In genomic region chr2:167239262-167239661, GRCm38 (mm10) we compare ENCODE assay signal across 10 mouse cellular contexts. TPM values are rescaled to one million over a fixed set of nuclear protein-coding genes. Genes with fewer than 3 reads are reported as not detected.
DNase-seq lines count a peak whose midpoint lies in the region; ATAC-seq and TF ChIP-seq lines count a peak whose summit lies in the region.
"Had no signal": no experiment of that assay in that cellular context is flagged by ENCODE, and none has a peak within 500 bp of the region (broad histone marks: within the 10 kb centered on the region; RNA-seq: fewer than 3 reads in every experiment).

No protein-coding gene starts in this region.

- no peak for TF ChIP-seq CTCF in gastrocnemius, adult 2 months (IDR thresholded peaks at IDR 0.05)
- no peak for TF ChIP-seq CTCF in lung, adult 2 months (IDR thresholded peaks at IDR 0.05; ENCODE audit: insufficient read depth, low read length)
- no peak for TF ChIP-seq CTCF in cerebellum, adult 2 months (IDR thresholded peaks at IDR 0.05; ENCODE audit: borderline replicate concordance, insufficient read depth, low read depth, low read length)

- DNase-seq in gastrocnemius, adult 2 months: no peak
- no peak for DNase-seq in gastrocnemius, adult 8-10 months (ENCODE audit: low spot score in 2 of 2)
- no peak for DNase-seq in lung, adult 2 months
- no peak for DNase-seq in lung, postnatal 25 days (ENCODE audit: low spot score)
- peak; percentile 51 for DNase-seq in forelimb bud, embryonic 11.5 days (ENCODE audit: low read depth, low spot score)
- DNase-seq in c-Kit-positive CD71-positive TER-119-positive erythroid progenitor cells, embryonic 14.5 days (ENCODE audit: low spot score): no peak
- no peak for DNase-seq in cerebellum, adult 2 months
- DNase-seq: right cerebral cortex, adult 18-20 months had no signal

- H3K4me2 ChIP-seq in neural tube, embryonic 14.5 days (ENCODE audit: low read depth, low read length): peak overlapping the region; percentile 16; the same call in 1 of the 2 replicates

- peak overlapping the region; percentile 64 for H3K27ac ChIP-seq in gastrocnemius, adult 2 months
- no peak overlapping the region for H3K27ac ChIP-seq in neural tube, embryonic 14.5 days (ENCODE audit: low read depth, low read length)
- no peak overlapping the region for H3K27ac ChIP-seq in cerebellum, adult 2 months (ENCODE audit: insufficient read depth, low read length)
- H3K27ac ChIP-seq: layer of hippocampus, adult 2 months had no signal

- no peak for TF ChIP-seq POLR2A in lung, adult 2 months (IDR thresholded peaks at IDR 0.05; ENCODE audit: borderline replicate concordance, extremely low read depth, low read depth, low read length)
- TF ChIP-seq POLR2A in cerebellum, adult 2 months (IDR thresholded peaks at IDR 0.05; ENCODE audit: borderline replicate concordance, insufficient read depth, low read length): no peak

- peak overlapping the region; percentile 70 for H3K4me3 ChIP-seq in gastrocnemius, adult 2 months
- H3K4me3 ChIP-seq in lung, adult 2 months (replicated peaks; ENCODE audit: extremely low read depth, low read depth, low read length): peak overlapping the region; percentile 51
- H3K4me3 ChIP-seq in neural tube, embryonic 14.5 days (ENCODE audit: low read depth, low read length): no peak overlapping the region
- H3K4me3 ChIP-seq in cerebellum, adult 2 months (replicated peaks; ENCODE audit: insufficient read depth, low read depth, low read length): no peak overlapping the region

- no peaks in the 10 kb centered on the region for H3K4me1 ChIP-seq in lung, adult 2 months (ENCODE audit: control insufficient read depth, insufficient read depth, low read length)
- peaks cover 5% of the 10 kb centered on the region; the same call in 1 of the 2 replicates for H3K4me1 ChIP-seq in neural tube, embryonic 14.5 days (ENCODE audit: control insufficient read depth, insufficient read depth, low read length)
- peaks cover 3% of the 10 kb centered on the region; the same call in 1 of the 2 replicates for H3K4me1 ChIP-seq in cerebellum, adult 2 months (ENCODE audit: control insufficient read depth, insufficient read depth, low read length)

- no peak overlapping the region for H3K9ac ChIP-seq in neural tube, embryonic 14.5 days (replicated peaks; ENCODE audit: low read depth, low read length)

- 35% methylated on average over 12 of the region's 12 CpGs for WGBS in lung, adult 2 months
- 37% methylated on average over 12 of the region's 12 CpGs for WGBS in neural tube, embryonic 14.5 days
- WGBS in cerebellum, adult 2 months: 73% methylated on average over 12 of the region's 12 CpGs

- intact Hi-C loops in gastrocnemius, adult 2 months (cut with DNase I): no loop called here

- no peaks in the 10 kb centered on the region for H3K9me3 ChIP-seq in neural tube, embryonic 14.5 days (ENCODE audit: control insufficient read depth, low read length)

- ATAC-seq in neural tube, embryonic 14.5 days (ENCODE audit: low read depth): no peak

- H3K36me3 ChIP-seq in neural tube, embryonic 14.5 days (ENCODE audit: control insufficient read depth, insufficient read depth, low read length): no peaks in the 10 kb centered on the region

- H3K27me3 ChIP-seq in neural tube, embryonic 14.5 days (ENCODE audit: control insufficient read depth, insufficient read depth, low read length): no peaks in the 10 kb centered on the region
- H3K27me3 ChIP-seq in cerebellum, adult 2 months (ENCODE audit: control insufficient read depth, insufficient read depth, low read length): peaks cover 8% of the 10 kb centered on the region

RNA-seq across cellular contexts. Expression of gene Ptgis, which starts 1.1 kb away (rescaled TPM):
- total RNA-seq in gastrocnemius, adult 2 months (2021): 1 to 10 TPM; 1.7 to 5.2 TPM
- total RNA-seq in gastrocnemius, adult 8-10 months (2022): 1 to 10 TPM; 1.1 to 3.3 (median 1.9) TPM
- polyA plus RNA-seq in lung, adult 2 months (2012; rRNA removed): 105 and 162 TPM in 2 replicates
- polyA plus RNA-seq in neural tube, embryonic 14.5 days (2014; fragmentation: Nextera tagmentation; extraction: Ambion mirVana): 1.9 and 5.9 TPM in 2 replicates
- 1.8 and 2.0 TPM in 2 replicates for polyA plus RNA-seq in cerebellum, adult 2 months (2012; rRNA removed)

RNA-seq across cellular contexts. Expression of gene Kcnb1, which starts 49.3 kb away (rescaled TPM):
- 10 to 100 TPM; 16.1 to 20.7 TPM for total RNA-seq in gastrocnemius, adult 2 months (2021)
- 10 to 100 TPM; 15.8 to 28.1 (median 25.7) TPM for total RNA-seq in gastrocnemius, adult 8-10 months (2022)
- polyA plus RNA-seq in lung, adult 2 months (2012; rRNA removed): 4.5 and 5.1 TPM in 2 replicates
- polyA plus RNA-seq in neural tube, embryonic 14.5 days (2014; fragmentation: Nextera tagmentation; extraction: Ambion mirVana): 4.9 and 5.4 TPM in 2 replicates
- polyA plus RNA-seq in cerebellum, adult 2 months (2012; rRNA removed): 7.8 and 9.2 TPM in 2 replicates

Comparison
In these comparisons a context has a peak if more than half of its experiments do, and no peak if none do; other contexts are left out.
1. H3K4me3 ChIP-seq: peak in gastrocnemius, adult 2 months (single experiment) and lung, adult 2 months (single experiment); none in neural tube, embryonic 14.5 days (single experiment) and cerebellum, adult 2 months (single experiment).
2. RNA of gene Ptgis, which starts 1.1 kb away (polyA plus RNA-seq): 105 to 162 TPM in lung, adult 2 months; 1.8 to 2.0 TPM in cerebellum, adult 2 months and 1.9 to 5.9 TPM in neural tube, embryonic 14.5 days; every median in the first group is over 10 times any median in the second.